Mouse (Mus musculus) adrenal gland, postnatal 25 days (tissue): Measurements from ENCODE around the gene Olfr228. TPM values are rescaled to one million over a fixed set of nuclear protein-coding genes. Genes with fewer than 3 reads are reported as not detected.
A peak's percentile ranks its signal among the peaks of the same experiment; 100 is the strongest.
"Not testable (repeated sequence)": the region's sequence is repeated elsewhere in the genome, so short reads cannot be mapped to it uniquely, and the experiment has no call there.

ENCODE experiments used
- DNase-seq: peaks from one replicate; pipeline ENCODE4 v3.0.0; 2021; ENCODE audit warnings: mixed read lengths
- long read RNA-seq: library from polyadenylated mRNA; stranded (forward); transcript quantifications from one replicate; pipeline ENCODE4 v2.0.0, GENCODE M21; 2021
- total RNA-seq: library from RNA; stranded (reverse); gene quantifications from 2 replicates; pipeline ENCODE4 v1.2.3, GENCODE M21; 2021

Gene Olfr228
- total RNA-seq, result not detected in 2 replicates
- long read RNA-seq, result 0 reads

DNA sequence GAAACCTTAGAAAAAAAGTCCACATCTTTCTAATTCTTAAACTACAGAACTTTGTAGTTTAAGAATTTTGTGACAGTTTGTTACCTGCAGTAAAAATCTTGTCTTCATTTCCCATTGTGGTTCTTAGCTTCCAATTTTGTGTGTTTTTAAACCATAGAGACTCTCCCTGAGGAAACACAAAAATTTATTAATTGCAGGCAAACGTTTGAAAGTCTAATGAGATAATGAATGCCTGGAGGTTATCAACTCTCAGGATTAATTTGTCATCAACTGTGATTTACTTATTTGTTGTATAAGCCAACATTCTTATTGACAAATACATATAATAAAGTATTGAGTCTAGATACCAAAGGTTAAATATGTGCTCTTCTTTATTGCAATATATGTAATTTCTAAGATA lies at the start of gene Olfr228:
Olfr228 (minus strand) TSS at position 101 of the 400 bp plus-strand sequence.
- DNase-seq, result no peak

DNA sequence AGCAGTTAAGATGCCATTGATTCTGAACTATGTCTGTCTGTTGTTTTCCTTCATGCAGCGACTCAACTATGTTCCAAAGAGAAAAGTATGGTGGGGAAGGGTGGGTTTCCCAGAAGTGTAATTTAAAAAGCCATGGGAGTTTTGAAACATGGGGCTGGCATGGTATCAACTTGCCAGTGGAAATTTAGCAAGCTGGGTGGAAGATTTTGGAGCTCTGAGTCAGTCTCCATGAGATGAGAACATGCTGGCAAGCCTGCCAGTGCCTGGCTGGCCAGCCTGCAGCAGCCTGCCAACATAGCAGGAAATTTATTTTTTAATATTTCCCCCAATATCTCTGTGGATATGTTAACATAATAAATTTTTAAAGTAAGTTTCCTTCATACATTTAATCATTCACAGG lies 43.8 kb upstream of the Olfr228 start:
- peak; percentile 3 for DNase-seq

DNA sequence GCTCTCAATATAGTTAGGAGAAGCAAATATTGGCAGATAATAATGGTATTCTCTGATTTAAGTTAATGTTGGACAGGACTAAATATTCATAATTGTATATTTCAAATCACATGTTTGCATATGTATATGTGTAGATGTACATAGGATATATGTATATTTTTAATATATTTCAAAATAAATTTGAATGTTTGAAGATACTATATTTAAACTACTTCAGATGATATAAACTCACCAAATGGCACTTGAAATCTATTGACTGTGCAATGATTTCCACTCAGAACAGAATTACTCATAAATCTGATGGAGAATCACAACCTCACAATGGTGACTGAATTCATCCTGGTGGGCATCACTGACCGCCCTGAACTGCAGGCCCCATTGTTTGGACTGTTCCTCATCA lies 21.0 kb upstream of the Olfr228 start, which contains the start of gene Olfr1076:
Olfr1076 (plus strand) TSS at position 301 of the 400 bp plus-strand sequence.
- no peak for DNase-seq

DNA sequence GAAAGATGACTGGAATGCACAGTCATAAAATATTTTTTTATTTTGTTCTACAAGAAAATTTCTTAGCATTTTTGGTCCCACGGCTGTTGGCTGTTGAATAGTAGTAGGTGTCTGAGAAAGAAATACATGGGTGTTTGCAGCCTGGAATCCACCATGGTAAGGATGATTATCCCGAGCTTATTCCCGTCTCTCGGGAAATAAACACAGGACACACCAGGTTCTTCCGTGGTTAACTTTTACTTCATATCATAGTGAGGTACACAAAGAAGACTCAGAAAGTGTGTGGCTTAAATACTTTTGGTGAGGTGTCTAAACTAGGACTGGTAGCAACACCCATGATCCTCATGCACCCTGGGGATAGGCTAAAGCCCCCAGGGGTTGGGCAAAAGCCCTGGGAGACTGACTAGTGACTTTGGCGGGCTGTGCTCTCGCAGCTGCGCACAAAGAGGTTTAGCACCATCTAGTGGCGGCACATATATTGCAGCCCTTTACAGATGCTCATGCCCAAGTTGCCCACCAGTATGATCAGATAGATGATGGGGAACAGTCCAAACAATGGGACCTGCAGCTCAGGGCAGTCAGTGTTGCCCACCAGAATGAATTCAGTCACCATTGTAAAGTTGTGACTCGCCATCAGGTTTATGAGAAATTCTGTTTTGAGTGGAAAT lies 22.6 kb downstream of the Olfr228 start:
- DNase-seq, result peak; percentile 41

GRCm38 (mm10) chr2:86460434-86460833 lies 26.8 kb downstream of the Olfr228 start:
- no peak for DNase-seq

- no peak for DNase-seq
Measured at GRCm38 (mm10) chr2:86456169-86456568, 31.0 kb downstream of the Olfr228 start, which contains the start of gene Olfr1066. Olfr1066 (minus strand) TSS chr2:86456269.

GRCm38 (mm10) chr2:86450491-86450890 lies 36.7 kb downstream of the Olfr228 start, which contains the start of gene Olfr1065:
Olfr1065 (minus strand) TSS chr2:86450591.
- DNase-seq, result not testable (repeated sequence)

- DNase-seq, result not testable (repeated sequence)
Measured at GRCm38 (mm10) chr2:86442101-86442500, 45.1 kb downstream of the Olfr228 start.

Other genes starting within 250 kb of the Olfr228 start
- not detected in 2 replicates for gene Olfr1048, start 247.1 kb downstream of the Olfr228 start, total RNA-seq
- gene Olfr1049, start 229.1 kb downstream of the Olfr228 start, total RNA-seq, result not detected in 2 replicates
- gene Olfr1051, start 208.3 kb downstream of the Olfr228 start, total RNA-seq, result not detected in 2 replicates
- not detected in 2 replicates for gene Olfr1052, start 194.9 kb downstream of the Olfr228 start, total RNA-seq
- not detected in 2 replicates for gene Olfr1053, start 172.1 kb downstream of the Olfr228 start, total RNA-seq
- gene Olfr1054, start 152.0 kb downstream of the Olfr228 start, total RNA-seq, result not detected in 2 replicates
- gene Olfr1055, start 137.1 kb downstream of the Olfr228 start, total RNA-seq, result not detected in 2 replicates
- gene Olfr1056, start 124.9 kb downstream of the Olfr228 start, total RNA-seq, result not detected in 2 replicates
- not detected in 2 replicates for gene Olfr1057, start 109.0 kb downstream of the Olfr228 start, total RNA-seq
- gene Olfr1058, start 98.8 kb downstream of the Olfr228 start, total RNA-seq, result not detected in 2 replicates
- not detected in 2 replicates for gene Olfr1061, start 73.3 kb downstream of the Olfr228 start, total RNA-seq
- gene Olfr1062, start 60.6 kb downstream of the Olfr228 start, total RNA-seq, result not detected in 2 replicates
- gene Olfr1065, start 36.8 kb downstream of the Olfr228 start, total RNA-seq, result not detected in 2 replicates
- not detected in 2 replicates for gene Olfr1066, start 31.1 kb downstream of the Olfr228 start, total RNA-seq
- gene Olfr1076, start 21.1 kb upstream of the Olfr228 start, total RNA-seq, result not detected in 2 replicates
- not detected in 2 replicates for gene Olfr1079, start 55.1 kb upstream of the Olfr228 start, total RNA-seq
- gene Olfr1080, start 70.8 kb upstream of the Olfr228 start, total RNA-seq, result not detected in 2 replicates
- not detected in 2 replicates for gene Olfr1082, start 111.6 kb upstream of the Olfr228 start, total RNA-seq
- not detected in 2 replicates for gene Olfr1084, start 152.3 kb upstream of the Olfr228 start, total RNA-seq
- gene Olfr1085, start 174.6 kb upstream of the Olfr228 start, total RNA-seq, result not detected in 2 replicates
- not detected in 2 replicates for gene Olfr1086, start 192.7 kb upstream of the Olfr228 start, total RNA-seq
- not detected in 2 replicates for gene Olfr1087, start 211.0 kb upstream of the Olfr228 start, total RNA-seq
- not detected in 2 replicates for gene Olfr1089, start 246.3 kb upstream of the Olfr228 start, total RNA-seq